Mouse (Mus musculus) cerebellum, adult 11 months (tissue): ENCODE results near the gene Themis2.
"Not testable (repeated sequence)": the region's sequence is repeated elsewhere in the genome, so short reads cannot be mapped to it uniquely, and the experiment has no call there.

ENCODE experiments used
- DNase-seq: peaks from one replicate; pipeline ENCODE4 v3.0.0; 2022

Themis2 gene

GRCm38 (mm10) chr4:132798666-132799065, 2.5 kb upstream of the Themis2 start:
- not testable (repeated sequence) for DNase-seq

DNA sequence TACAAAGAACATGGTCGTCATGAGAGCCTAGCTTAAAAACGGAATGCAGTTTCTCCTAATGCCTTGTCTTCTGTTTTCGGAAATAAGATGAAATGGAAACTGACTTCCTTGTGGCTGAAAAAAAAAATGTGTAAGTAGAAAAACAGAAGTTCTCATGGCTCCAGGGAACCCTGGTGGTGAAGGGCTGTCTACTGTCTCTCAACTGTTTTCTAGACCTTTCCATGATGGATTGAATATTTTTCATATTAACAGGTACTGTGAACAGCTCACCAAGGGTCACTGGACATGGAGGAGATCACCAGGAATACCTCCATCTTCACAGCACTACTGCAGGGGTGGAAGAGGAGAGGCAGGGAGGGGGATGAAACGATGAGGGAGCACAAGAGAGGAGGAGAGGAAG, 1.8 kb upstream of the Themis2 start:
- DNase-seq = no peak

DNA sequence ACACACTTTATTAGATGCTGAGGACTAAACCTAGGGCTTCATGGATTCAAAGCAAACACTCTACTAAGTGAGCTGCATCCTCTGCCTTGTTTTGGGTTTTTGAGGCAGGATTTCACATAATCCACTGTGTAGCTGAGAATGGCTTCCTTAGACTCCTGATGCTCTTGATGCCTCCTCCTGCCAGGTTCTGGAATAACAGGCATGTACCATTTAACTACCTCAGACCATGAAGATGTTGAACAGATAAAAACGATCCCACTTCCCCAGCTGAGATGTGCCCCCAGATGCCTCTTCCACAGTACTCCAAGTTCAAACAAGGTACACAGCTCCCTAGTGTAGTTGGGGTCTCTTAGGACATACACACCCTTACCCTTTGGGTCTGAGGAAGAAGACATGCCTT, 1.3 kb upstream of the Themis2 start:
- no peak for DNase-seq

- no peak for DNase-seq
Observed at GRCm38 (mm10) chr4:132795171-132795570, 1.0 kb downstream of the Themis2 start.

GRCm38 (mm10) chr4:132794760-132795159, 1.4 kb downstream of the Themis2 start:
- no peak for DNase-seq

- DNase-seq = no peak
Observed at GRCm38 (mm10) chr4:132794028-132794427, 2.2 kb downstream of the Themis2 start.

DNA sequence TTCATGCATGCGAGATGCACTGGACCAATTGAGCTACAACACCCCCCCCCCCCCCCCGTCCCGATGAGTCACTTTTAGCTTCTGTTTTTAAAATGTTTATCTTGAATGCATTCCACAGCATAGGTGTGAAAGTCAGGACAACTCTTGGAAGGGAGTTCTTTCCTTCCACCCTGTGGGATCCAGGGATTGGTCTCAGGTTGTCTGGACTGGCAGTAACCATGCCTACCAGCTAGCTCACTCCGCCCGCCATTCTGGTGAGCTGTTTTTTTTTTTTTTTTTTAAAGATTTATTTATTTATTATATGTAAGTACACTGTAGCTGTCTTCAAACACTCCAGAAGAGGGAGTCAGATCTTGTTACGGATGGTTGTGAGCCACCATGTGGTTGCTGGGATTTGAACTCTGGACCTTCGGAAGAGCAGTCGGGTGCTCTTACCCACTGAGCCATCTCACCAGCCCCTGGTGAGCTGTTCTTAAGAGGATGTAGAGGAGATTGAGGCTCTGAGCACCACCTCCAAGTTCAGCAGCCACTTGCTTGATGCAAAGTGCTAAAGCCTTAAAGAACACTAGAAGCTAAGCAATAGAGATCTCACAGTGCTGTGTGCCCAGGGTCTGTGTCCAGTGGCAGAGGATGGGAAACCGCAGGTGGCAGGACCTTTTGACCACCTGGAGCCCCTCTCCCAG, 2.7 kb downstream of the Themis2 start:
- not testable (repeated sequence) for DNase-seq

GRCm38 (mm10) chr4:132789731-132790130, 6.5 kb downstream of the Themis2 start:
- no peak for DNase-seq

DNA sequence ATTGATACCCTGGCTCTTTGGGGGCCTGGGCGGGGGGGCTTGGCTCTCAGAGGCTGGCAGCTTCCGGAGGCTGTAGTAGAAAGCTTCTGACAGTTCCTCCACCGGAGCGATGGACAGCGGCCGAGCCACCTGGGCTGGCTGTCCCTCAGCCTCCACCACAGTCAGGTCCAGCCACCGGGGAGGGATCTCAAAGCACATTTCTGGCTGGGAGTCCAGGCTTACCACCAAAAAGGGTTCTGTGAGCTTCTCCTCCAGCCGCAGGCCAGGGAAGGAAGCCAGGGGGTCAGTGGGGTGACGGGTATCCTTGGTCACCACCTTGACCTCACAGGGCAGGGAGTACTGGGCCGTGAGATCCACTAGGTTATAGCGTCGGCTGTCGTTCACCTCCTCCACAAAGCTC, 11.0 kb downstream of the Themis2 start:
- no peak for DNase-seq

GRCm38 (mm10) chr4:132783732-132784131, 12.5 kb downstream of the Themis2 start:
- no peak for DNase-seq

- no peak for DNase-seq
Observed at GRCm38 (mm10) chr4:132780288-132780687, 15.9 kb downstream of the Themis2 start.

GRCm38 (mm10) chr4:132778562-132779201, 17.5 kb downstream of the Themis2 start:
- no peak for DNase-seq

DNA sequence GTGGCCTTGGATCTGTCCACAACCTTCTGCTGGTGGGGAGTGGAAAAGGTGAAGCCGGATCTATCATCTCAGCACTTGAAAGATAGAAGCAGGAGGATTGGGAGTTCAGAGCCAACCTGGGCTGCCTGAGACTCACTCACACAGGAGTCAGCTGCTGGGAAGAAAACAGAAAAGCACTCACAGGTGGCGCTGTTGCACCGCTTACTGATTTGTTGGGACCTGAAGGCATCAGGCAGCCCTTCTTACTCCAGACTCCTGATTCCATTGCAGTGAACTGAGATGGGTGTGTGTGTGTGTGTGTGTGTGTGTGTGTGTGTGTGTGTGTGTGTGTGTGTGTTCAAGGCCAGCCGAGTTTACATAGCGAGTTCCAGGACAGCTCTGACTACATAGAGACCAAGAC, 19.4 kb downstream of the Themis2 start:
- peak; percentile 11 for DNase-seq

DNA sequence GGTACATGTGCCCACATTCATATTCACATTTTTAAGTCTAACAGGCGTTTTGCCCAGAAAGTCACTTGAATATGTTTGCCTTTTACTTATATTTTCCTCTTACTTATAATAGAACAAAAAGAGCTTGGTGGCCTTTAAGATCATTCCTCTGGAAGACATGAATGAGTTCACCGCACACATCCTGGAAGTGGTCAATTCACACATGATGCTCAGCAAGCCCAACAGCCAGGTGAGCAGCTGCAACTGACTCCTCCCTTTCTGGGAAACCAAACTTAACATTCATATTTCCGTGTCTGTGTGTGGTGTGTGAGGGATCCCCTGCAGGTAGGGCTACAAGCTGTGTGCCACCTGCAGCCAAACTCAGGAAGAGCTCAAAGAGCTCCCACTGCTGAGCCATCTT, 21.3 kb downstream of the Themis2 start:
- DNase-seq = no peak

GRCm38 (mm10) chr4:132771776-132772175, 24.4 kb downstream of the Themis2 start:
- no peak for DNase-seq

DNA sequence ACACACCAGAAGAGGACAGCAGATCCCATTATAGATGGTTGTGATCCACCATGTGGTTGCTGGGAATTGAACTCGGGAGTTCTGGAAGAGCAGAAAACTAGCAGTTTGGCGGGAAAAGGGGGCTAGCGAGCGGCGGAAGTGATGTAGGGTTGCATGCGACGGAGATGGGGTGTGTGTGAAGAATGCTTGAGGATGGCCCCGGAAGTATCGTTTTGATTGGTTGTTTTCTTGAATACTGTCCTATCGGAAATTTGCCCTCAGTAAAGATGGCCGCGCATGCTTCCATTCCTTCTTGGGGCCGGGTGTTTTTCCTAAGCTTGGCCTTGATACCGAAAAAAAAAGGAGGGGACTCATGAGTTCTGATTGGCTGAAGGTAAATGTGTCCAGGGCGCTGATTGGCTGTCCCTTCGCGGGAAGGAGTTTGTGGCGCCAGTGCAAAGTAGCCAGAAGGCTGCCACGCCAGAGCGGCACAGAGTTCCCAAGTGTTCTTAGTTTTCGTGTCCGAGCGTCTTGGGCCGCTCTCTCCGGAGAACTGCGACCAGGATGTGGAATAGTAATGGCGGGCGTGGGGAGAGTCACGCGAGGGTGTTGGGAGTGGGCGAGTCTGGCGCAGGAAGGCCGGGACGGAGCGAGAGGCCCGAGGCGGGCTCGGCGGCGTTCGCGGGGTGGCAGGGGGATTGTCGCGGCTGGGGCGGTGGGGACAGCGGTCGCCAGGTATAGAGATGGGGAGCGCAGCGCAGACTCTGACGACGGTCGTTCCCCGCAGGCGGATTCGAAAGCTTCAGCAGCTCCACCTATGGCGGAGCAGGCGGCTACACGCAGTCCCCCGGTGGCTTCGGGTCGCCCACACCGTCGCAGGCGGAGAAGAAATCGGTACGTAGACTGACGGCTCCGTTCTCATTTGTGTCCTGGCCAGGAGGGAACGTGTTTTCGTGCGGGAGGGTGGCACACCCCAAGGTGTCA, 28.0 kb downstream of the Themis2 start, which contains the start of gene Rpa2:
TSS of gene Rpa2 (plus strand) at position 419 of the 963 bp plus-strand sequence.
- peak; percentile 98 for DNase-seq

DNA sequence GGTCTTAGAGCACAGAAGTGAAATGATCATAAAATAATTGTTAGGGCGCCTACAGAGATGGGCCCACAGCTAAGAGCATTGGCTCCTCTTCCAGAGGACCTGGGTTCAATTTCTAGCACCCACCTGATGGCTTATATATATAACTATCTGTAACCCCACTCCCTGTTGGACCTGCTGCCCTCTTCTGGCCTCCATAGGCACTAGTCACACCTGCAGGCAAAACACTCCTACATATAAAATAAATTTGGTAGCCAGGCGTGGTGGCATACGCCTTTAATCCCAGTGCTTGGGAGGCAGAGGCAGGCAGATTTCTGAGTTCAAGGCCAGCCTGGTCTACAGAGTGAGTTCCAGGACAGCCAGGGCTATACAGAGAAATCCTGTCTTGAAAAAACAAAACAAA, 33.1 kb downstream of the Themis2 start:
- DNase-seq = not testable (repeated sequence)

DNA sequence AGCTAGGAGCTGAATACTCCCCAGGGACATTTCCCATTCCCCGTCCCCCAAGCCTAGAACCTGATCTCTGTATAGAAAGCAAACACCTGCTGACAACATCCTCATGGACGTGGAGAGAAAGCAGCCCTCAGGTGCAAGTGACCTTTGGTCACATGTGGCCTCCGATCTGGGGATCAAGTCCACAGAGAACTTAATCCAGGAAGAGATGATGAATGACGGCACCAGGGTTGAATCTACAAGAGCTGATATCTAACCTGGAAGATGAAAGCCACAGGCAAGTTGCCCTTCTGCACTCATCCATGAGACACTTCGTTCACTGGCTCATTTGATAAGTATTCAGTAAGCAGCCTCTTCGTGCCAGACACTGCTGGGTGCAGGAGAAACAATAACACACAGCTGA, 33.6 kb downstream of the Themis2 start:
- DNase-seq = no peak

GRCm38 (mm10) chr4:132760296-132760695, 35.9 kb downstream of the Themis2 start:
- DNase-seq = no peak

GRCm38 (mm10) chr4:132757633-132758351, 38.4 kb downstream of the Themis2 start:
- no peak for DNase-seq

DNA sequence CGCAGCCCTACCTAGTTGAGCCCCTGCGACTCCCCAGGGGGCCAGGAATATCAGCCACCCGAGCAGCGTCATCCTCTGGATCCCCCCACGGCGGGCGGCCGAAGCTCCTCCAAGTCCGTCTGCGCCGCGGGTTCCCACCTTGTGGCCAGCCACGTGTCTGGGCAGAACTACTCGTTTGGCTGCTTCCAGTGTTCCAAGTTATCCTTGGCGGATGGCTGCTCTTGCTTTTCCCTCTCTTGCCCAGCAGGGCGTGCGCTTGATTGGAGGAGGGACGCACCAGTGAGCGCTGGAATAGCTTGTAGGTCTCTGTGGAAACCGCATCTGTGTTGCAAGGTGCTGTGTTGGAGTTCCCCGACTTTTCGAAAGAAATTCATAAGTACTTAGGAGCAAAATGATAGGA, 39.2 kb downstream of the Themis2 start, which contains the start of gene Smpdl3b:
TSS of gene Smpdl3b (minus strand) at position 279 of the 400 bp plus-strand sequence.
- peak; percentile 22 for DNase-seq

GRCm38 (mm10) chr4:132752992-132753391, 43.2 kb downstream of the Themis2 start:
- no peak for DNase-seq
